Mouse (Mus musculus): ENCODE data around the gene Cwc22. TPM values are rescaled to one million over a fixed set of nuclear protein-coding genes. Genes with fewer than 3 reads are reported as not detected.

Gene Cwc22
- polyA plus RNA-seq, 1 experiment from 2014 or later, result 36.8 TPM

DNA sequence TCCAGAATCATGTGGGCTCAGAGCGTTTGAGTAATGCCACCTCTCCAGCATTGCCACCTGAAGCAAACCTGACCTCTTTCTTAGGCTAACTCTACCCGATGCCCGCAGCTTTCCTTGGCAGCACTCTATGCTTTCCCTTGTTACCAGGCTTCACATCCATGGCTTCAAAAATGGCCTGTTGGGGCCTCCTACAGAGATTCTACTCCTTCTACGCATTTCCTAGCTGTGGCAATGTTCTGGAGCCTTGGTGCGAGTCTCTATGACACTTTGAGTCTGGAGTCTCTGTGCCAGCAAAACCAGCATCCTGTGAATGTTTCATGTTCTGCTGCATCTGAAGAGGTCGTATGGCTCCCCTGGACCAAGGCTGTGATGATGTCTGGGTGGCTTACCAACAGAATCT is 69.8 kb downstream of the Cwc22 start:
- no peaks in the 10 kb centered on the region for H3K27me3 ChIP-seq (ENCODE audit: control insufficient read depth, insufficient read depth, low read length)
- no peak overlapping the region for H3K9ac ChIP-seq (ENCODE audit: low read length)
- ATAC-seq (ENCODE audit: insufficient read depth, low FRiP score, low TSS enrichment) (no peak), DNase-seq (ENCODE audit: low spot score) (no peak)
- H3K36me3 ChIP-seq (ENCODE audit: control insufficient read depth, insufficient read depth, low read length), result no peaks in the 10 kb centered on the region
- H3K9me3 ChIP-seq (ENCODE audit: control insufficient read depth, low read length), result no peaks in the 10 kb centered on the region
- no peaks in the 10 kb centered on the region for H3K4me1 ChIP-seq (ENCODE audit: control insufficient read depth, insufficient read depth, low read length)
- H3K4me2 ChIP-seq (ENCODE audit: low read depth), result no peak overlapping the region
- H3K4me3 ChIP-seq (ENCODE audit: low read depth, low read length), result no peak overlapping the region
- WGBS, result 91% methylated on average over 6 of the region's 6 CpGs
- H3K27ac ChIP-seq (ENCODE audit: low read depth, low read length), result no peak overlapping the region

DNA sequence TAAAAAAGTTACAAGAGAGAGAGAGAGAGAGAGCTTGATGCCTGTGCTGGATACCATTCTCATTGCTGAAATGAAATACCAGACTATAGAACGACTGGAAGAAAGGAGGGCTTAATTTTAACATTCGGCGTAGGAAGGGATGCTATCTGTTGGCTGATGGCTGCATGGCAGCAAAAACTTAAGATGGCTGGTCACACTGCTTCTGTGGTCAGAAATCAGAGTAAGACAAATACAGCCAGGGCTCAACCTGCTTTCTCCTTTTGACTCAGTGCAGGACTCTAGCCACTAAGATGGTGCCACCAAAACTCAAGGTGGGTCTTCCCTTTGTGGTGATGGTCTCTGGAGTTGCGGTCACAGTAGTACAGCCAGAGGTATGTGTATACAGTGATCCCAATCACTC is 70.7 kb downstream of the Cwc22 start:
- no peaks in the 10 kb centered on the region for H3K9me3 ChIP-seq (ENCODE audit: control insufficient read depth, low read length)
- ATAC-seq (ENCODE audit: insufficient read depth, low FRiP score, low TSS enrichment) (no peak), DNase-seq (ENCODE audit: low spot score) (no peak)
- no peaks in the 10 kb centered on the region for H3K36me3 ChIP-seq (ENCODE audit: control insufficient read depth, insufficient read depth, low read length)
- H3K9ac ChIP-seq (ENCODE audit: low read length), result no peak overlapping the region
- H3K27me3 ChIP-seq (ENCODE audit: control insufficient read depth, insufficient read depth, low read length), result no peaks in the 10 kb centered on the region
- no peaks in the 10 kb centered on the region for H3K4me1 ChIP-seq (ENCODE audit: control insufficient read depth, insufficient read depth, low read length)
- WGBS, result 92% methylated on average over 4 of the region's 4 CpGs
- H3K4me3 ChIP-seq (ENCODE audit: low read depth, low read length), result no peak overlapping the region
- H3K4me2 ChIP-seq (ENCODE audit: low read depth), result no peak overlapping the region
- H3K27ac ChIP-seq (ENCODE audit: low read depth, low read length), result no peak overlapping the region

DNA sequence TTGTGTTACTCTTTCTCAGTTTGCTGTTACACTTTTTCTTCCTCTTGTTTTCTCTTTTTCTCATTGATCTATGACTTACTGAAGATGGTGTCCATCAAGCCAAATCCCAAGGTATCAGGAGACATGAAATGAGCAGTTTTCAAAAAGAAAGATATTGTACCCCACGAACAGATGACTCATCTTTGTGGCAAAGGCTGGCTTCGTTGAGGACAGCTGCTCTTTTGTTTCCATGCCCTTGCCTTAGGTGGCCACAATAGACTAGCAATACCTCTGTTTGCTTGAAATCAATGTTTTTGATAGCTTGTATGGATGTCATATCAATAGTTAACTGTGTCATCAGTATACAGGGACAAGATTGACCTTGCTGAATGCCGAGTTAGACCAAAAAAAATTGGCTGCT is 71.5 kb downstream of the Cwc22 start:
- H3K27ac ChIP-seq (ENCODE audit: low read depth, low read length), result no peak overlapping the region
- H3K36me3 ChIP-seq (ENCODE audit: control insufficient read depth, insufficient read depth, low read length), result no peaks in the 10 kb centered on the region
- H3K4me3 ChIP-seq (ENCODE audit: low read depth, low read length), result no peak overlapping the region
- H3K4me1 ChIP-seq (ENCODE audit: control insufficient read depth, insufficient read depth, low read length), result no peaks in the 10 kb centered on the region
- H3K9ac ChIP-seq (ENCODE audit: low read length), result no peak overlapping the region
- no peak overlapping the region for H3K4me2 ChIP-seq (ENCODE audit: low read depth)
- H3K27me3 ChIP-seq (ENCODE audit: control insufficient read depth, insufficient read depth, low read length), result no peaks in the 10 kb centered on the region
- ATAC-seq (ENCODE audit: insufficient read depth, low FRiP score, low TSS enrichment) (no peak), DNase-seq (ENCODE audit: low spot score) (no peak)
- no peaks in the 10 kb centered on the region for H3K9me3 ChIP-seq (ENCODE audit: control insufficient read depth, low read length)
- WGBS, result 84% methylated on average over 3 of the region's 3 CpGs

DNA sequence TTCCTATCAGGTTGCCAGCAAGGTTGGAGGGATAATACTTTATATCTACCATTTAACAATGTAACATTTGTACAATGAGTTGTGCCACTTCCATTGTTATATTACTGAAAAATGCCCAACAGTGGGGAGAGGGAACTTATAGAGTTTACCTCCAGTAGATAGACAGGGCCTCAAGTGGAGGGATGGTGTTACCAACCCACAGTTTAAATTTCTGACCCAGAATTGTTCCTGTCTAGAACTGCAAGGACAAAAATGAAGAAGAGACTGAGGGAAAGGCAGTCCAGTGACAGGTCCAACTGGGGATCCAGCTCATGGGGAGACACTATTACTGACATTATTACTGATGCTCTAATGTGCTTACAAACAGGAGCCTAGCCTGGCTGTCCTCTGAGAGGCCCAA is 72.4 kb downstream of the Cwc22 start:
- H3K27me3 ChIP-seq (ENCODE audit: control insufficient read depth, insufficient read depth, low read length), result no peaks in the 10 kb centered on the region
- ATAC-seq (ENCODE audit: insufficient read depth, low FRiP score, low TSS enrichment), result no peak
- no peak for DNase-seq (ENCODE audit: low spot score)
- no peaks in the 10 kb centered on the region for H3K9me3 ChIP-seq (ENCODE audit: control insufficient read depth, low read length)
- H3K9ac ChIP-seq (ENCODE audit: low read length), result no peak overlapping the region
- H3K4me1 ChIP-seq (ENCODE audit: control insufficient read depth, insufficient read depth, low read length), result no peaks in the 10 kb centered on the region
- H3K36me3 ChIP-seq (ENCODE audit: control insufficient read depth, insufficient read depth, low read length), result no peaks in the 10 kb centered on the region
- H3K4me2 ChIP-seq (ENCODE audit: low read depth), result no peak overlapping the region
- H3K27ac ChIP-seq (ENCODE audit: low read depth, low read length), result no peak overlapping the region
- no peak overlapping the region for H3K4me3 ChIP-seq (ENCODE audit: low read depth, low read length)

DNA sequence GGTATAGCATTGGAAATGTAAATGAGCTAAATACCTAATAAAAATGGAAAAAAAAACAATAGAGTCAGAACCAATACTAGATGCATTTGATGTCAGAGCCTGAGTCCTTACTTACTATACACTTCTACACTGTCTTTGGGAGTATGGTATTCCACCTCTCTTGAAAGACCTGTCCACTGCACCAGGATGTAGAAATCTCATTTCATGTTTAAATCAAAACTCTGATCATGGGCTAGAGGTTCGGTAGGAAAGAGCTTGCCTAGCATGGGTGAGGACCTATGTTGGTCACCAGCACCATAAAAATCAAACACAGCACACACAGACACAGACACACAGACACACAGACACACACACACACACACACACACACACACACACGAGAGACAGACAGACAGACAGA is 73.5 kb downstream of the Cwc22 start:
- 77% methylated on average over 2 of the region's 2 CpGs for WGBS

DNA sequence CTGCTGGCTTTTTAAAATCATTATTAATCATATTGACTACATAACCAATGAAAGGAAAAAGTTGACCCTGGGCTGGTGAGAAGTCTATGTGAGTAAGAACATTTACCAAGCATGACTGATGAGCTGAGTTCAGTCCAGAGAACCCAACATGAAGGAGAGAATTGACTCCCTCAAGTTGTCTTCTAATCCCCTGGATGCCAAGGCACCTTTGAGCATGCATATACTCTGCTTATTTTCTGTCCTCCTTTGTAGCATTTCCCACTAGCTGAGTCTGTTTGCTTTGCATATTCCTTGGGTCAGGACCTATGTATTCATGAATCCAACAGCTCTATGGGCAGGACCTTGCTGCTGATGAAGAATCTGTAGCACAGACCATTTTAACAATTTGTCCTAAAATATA is 75.0 kb downstream of the Cwc22 start:
- Histone ChIP-seq H3K27me3 (ENCODE audit: control insufficient read depth, insufficient read depth, low read length) (no peaks in the 10 kb centered on the region), H3K36me3 (ENCODE audit: control insufficient read depth, insufficient read depth, low read length) (no peaks in the 10 kb centered on the region), H3K4me2 (ENCODE audit: low read depth) (no peak overlapping the region), H3K4me3 (ENCODE audit: low read depth, low read length) (no peak overlapping the region), H3K4me1 (ENCODE audit: control insufficient read depth, insufficient read depth, low read length) (no peaks in the 10 kb centered on the region), H3K9ac (ENCODE audit: low read length) (no peak overlapping the region), H3K27ac (ENCODE audit: low read depth, low read length) (no peak overlapping the region), H3K9me3 (ENCODE audit: control insufficient read depth, low read length) (no peaks in the 10 kb centered on the region)
- ATAC-seq (ENCODE audit: insufficient read depth, low FRiP score, low TSS enrichment) (no peak), DNase-seq (ENCODE audit: low spot score) (no peak)

More for the DNA sequence above, 73.5 kb downstream of the Cwc22 start:
- ATAC-seq (ENCODE audit: insufficient read depth, low FRiP score, low TSS enrichment) (no peak), DNase-seq (ENCODE audit: low spot score) (no peak)
- no peaks in the 10 kb centered on the region for H3K27me3 ChIP-seq (ENCODE audit: control insufficient read depth, insufficient read depth, low read length)
- no peaks in the 10 kb centered on the region for H3K9me3 ChIP-seq (ENCODE audit: control insufficient read depth, low read length)
- H3K4me1 ChIP-seq (ENCODE audit: control insufficient read depth, insufficient read depth, low read length), result no peaks in the 10 kb centered on the region
- no peak overlapping the region for H3K4me3 ChIP-seq (ENCODE audit: low read depth, low read length)
- no peak overlapping the region for H3K9ac ChIP-seq (ENCODE audit: low read length)
- H3K36me3 ChIP-seq (ENCODE audit: control insufficient read depth, insufficient read depth, low read length), result no peaks in the 10 kb centered on the region
- H3K4me2 ChIP-seq (ENCODE audit: low read depth), result no peak overlapping the region
- no peak overlapping the region for H3K27ac ChIP-seq (ENCODE audit: low read depth, low read length)

DNA sequence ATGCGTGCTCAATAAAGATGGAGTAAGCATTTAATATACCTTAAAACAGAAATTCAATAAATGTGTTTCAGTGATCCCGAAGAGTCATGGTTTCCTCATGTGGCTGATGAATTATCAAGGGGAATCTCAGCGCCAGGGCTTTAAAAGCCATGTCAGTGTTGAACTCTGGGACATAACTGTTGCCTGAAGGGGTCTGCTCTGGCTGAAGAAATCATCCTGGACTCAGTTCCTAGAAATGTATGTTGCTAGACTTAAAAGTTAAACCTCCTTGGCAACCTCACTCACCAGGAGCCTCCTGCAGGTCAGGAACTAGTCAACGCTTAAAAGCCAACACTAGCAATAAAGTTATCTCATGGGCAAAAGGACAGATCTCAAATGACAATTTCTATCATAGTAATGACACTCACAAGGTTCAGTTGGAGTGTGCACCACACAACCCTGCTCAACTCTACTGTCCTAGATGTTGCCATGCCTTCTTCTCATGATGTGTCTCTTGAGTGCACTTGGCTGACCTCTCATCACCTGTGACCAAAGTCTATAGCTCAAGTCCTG is 76.4 kb downstream of the Cwc22 start:
- Histone ChIP-seq H3K4me3 (ENCODE audit: low read depth, low read length) (no peak overlapping the region), H3K9ac (ENCODE audit: low read length) (no peak overlapping the region), H3K27ac (ENCODE audit: low read depth, low read length) (no peak overlapping the region), H3K36me3 (ENCODE audit: control insufficient read depth, insufficient read depth, low read length) (no peaks in the 10 kb centered on the region), H3K4me2 (ENCODE audit: low read depth) (no peak overlapping the region), H3K9me3 (ENCODE audit: control insufficient read depth, low read length) (no peaks in the 10 kb centered on the region), H3K4me1 (ENCODE audit: control insufficient read depth, insufficient read depth, low read length) (no peaks in the 10 kb centered on the region), H3K27me3 (ENCODE audit: control insufficient read depth, insufficient read depth, low read length) (no peaks in the 10 kb centered on the region)
- 83% methylated on average over 4 of the region's 4 CpGs for WGBS
- ATAC-seq (ENCODE audit: insufficient read depth, low FRiP score, low TSS enrichment), result no peak
- DNase-seq (ENCODE audit: low spot score), result no peak

DNA sequence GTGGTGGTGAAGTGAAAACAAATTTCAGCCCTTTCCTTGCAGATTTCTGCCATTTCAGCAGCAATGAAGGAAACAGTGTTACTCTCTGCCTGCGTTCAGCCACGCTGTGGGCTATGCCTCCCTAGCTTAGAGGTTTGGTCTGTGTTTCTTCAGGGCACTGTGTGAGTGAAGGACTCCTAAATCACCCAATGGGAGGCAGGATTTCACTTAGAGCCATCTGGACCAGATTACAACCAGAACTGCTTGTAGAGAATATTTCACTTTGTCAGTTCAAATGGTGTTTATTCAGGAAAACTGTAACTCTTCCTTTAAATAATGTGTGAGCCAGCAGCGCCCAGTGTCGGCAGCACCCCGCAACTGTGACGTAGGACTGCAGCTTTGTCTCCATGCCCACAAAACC is 82.2 kb downstream of the Cwc22 start:
- 48% methylated on average over 6 of the region's 6 CpGs for WGBS
- Histone ChIP-seq H3K9ac (ENCODE audit: low read length) (no peak overlapping the region), H3K4me2 (ENCODE audit: low read depth) (no peak overlapping the region), H3K9me3 (ENCODE audit: control insufficient read depth, low read length) (no peaks in the 10 kb centered on the region), H3K27me3 (ENCODE audit: control insufficient read depth, insufficient read depth, low read length) (no peaks in the 10 kb centered on the region), H3K36me3 (ENCODE audit: control insufficient read depth, insufficient read depth, low read length) (no peaks in the 10 kb centered on the region), H3K4me3 (ENCODE audit: low read depth, low read length) (no peak overlapping the region), H3K4me1 (ENCODE audit: control insufficient read depth, insufficient read depth, low read length) (no peaks in the 10 kb centered on the region), H3K27ac (ENCODE audit: low read depth, low read length) (no peak overlapping the region)
- no peak for ATAC-seq (ENCODE audit: insufficient read depth, low FRiP score, low TSS enrichment)
- no peak for DNase-seq (ENCODE audit: low spot score)

DNA sequence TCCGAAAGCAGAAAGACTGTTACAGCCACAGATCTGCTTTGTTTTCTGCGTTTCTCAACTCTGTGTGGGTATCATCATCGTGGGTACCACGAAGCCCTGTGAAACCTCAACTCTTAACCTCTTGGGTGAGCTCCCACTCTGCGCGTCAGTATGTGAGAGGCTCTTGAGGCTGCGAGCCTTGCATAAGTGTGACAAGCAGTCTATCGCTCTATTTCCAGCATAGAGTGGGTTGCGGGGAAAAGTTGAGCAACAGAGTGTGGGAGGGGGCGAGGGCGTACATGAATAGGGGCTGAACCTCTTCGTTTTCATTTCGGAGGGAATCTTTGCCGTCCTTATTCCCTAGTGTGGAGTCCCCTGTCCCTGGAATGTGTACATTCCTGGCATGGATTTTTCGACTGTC is 82.7 kb downstream of the Cwc22 start:
- H3K4me2 ChIP-seq (ENCODE audit: low read depth), result 0 out of 2 replicates have a peak overlapping the region, but pooled peaks have one; percentile 7
- DNase-seq (ENCODE audit: low spot score) (no peak), ATAC-seq (ENCODE audit: insufficient read depth, low FRiP score, low TSS enrichment) (no peak)
- no peak overlapping the region for H3K4me3 ChIP-seq (ENCODE audit: low read depth, low read length)
- no peaks in the 10 kb centered on the region for H3K4me1 ChIP-seq (ENCODE audit: control insufficient read depth, insufficient read depth, low read length)
- H3K9ac ChIP-seq (ENCODE audit: low read length), result no peak overlapping the region
- WGBS, result 71% methylated on average over 15 of the region's 15 CpGs
- H3K36me3 ChIP-seq (ENCODE audit: control insufficient read depth, insufficient read depth, low read length), result no peaks in the 10 kb centered on the region
- no peak overlapping the region for H3K27ac ChIP-seq (ENCODE audit: low read depth, low read length)
- H3K27me3 ChIP-seq (ENCODE audit: control insufficient read depth, insufficient read depth, low read length), result no peaks in the 10 kb centered on the region
- no peaks in the 10 kb centered on the region for H3K9me3 ChIP-seq (ENCODE audit: control insufficient read depth, low read length)
